Mouse (Mus musculus) B cell, adult 2 months (primary cell): ENCODE data around the gene Vmn2r111.
"Not testable (repeated sequence)": the region's sequence is repeated elsewhere in the genome, so short reads cannot be mapped to it uniquely, and the experiment has no call there.

Experiments used
- DNase-seq, 2 experiments: peaks; one replicate each; pipeline ENCODE4 v3.0.0; 2022

Gene Vmn2r111

DNA sequence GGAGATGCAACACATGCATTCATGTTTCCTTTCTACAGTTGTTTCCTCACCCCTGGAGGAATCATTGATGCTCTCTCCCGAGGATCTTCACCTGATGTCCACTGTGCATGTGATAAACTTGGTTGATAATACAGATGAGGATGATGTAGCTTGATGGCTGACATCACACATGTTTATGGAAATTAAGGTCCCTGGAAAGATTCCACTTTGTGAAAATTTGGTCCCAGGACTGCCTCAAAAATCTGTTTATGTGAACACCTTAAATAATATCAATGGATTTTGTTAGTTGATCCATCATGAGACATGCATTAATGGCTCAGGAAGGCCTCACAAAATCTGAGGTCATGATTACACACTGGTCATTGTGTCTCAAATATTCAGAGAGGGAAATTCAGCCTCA is at the start of gene Vmn2r111:
Vmn2r111 (minus strand) TSS at position 101 of the 400 bp plus-strand sequence.
- DNase-seq, result not testable (repeated sequence)

DNA sequence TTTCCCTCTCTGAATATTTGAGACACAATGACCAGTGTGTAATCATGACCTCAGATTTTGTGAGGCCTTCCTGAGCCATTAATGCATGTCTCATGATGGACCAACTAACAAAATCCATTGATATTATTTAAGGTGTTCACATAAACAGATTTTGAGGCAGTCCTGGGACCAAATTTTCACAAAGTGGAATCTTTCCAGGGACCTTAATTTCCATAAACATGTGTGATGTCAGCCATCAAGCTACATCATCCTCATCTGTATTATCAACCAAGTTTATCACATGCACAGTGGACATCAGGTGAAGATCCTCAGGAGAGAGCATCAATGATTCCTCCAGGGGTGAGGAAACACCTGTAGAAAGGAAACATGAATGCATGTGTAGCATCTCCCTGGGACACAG is 27.4 kb upstream of the Vmn2r111 start, which contains the start of gene Vmn2r112:
Vmn2r112 (plus strand) TSS at position 301 of the 400 bp plus-strand sequence.
- not testable (repeated sequence) for DNase-seq

DNA sequence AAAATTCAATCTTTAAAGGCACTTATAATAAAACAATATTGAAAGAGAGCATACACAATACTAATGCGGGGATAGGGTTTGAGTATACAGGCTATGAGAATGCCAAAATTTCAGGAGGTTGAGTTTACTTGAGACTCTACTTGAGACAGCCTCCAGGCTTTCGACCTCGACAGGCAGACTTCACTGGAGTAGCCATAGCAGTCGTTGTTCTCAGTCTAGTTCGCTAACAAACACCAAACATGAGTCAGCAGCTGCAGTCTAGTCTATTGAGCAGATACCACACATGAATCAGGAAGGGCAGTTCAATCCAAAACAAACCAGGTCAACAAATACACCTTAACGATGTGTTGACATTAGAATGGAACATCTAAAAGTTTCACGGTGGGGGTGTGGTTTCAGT is 52.8 kb downstream of the Vmn2r111 start:
- not testable (repeated sequence) for DNase-seq

DNA sequence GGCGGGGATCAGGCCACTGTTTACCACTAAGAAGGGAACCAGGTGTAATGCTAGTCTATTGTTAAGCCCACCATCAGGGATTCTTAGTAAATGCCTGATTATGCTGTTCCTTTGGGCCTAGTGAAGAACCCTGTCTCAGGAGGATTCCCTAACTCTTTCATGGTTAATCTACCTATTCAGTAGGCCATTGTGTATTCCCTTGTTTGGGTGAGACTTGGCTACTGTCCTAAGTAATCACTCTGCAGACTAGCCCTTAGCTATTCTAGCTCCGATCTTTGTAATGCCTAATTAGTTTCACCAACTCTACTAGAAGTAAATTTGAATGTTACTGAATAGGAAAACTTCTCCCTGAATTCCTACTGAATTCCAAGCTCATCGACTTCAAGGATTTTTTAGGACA is 53.2 kb downstream of the Vmn2r111 start:
- DNase-seq, result not testable (repeated sequence)

DNA sequence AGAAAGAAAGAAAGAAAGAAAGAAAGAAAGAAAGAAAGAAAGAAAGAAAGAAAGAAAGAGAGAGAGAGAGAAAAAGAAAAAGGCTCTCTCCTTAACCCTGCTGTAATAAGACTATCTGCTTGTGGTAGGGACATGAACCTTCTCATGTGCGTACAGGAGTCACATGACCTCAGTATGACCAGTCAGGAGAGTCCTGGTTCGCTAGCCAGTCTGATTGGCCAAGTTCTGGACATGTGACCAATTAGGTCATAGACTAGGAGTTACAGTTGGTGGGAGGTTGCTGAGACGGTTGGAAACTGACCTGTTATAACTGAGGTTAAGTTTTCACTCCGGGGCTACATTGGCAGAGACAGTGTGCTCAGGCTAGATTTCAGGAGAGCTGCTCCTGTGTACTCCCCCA is 76.2 kb downstream of the Vmn2r111 start:
- DNase-seq, result no peak
